Mouse (Mus musculus): ENCODE measurements at regions not wholly inside any gene's neighbourhood (a gene's known extent, or its start where the extent isn't known, plus 50 kb on each side); places are given as distances from the start of the nearest gene placed in this dataset.
"Not testable (repeated sequence)": the region's sequence is repeated elsewhere in the genome, so short reads cannot be mapped to it uniquely, and the experiment has no call there.

GRCm38 (mm10) chr2:166475624-166476023 lies 238.0 kb downstream of the Prex1 start:
- no peak for DNase-seq

DNA sequence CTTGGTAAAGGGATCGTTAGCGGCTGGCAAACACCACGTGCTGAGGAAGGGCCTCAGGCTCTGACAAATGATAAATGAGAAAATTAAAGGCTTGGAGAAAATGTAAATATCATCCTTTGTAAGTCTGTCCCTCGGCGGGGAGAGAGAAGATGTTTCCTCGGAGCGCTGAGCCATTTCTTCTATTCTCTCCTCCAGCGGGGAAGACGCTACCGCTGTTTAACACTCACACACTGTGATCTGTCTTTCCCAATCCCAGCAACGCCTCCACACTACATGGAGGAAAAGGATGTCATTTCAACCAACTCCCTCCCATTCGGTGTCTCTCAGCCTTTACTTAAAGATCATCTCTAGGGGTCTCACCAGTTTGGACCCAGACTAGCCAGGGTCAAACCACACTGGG lies 239.0 kb downstream of the Prex1 start:
- no peak for DNase-seq

DNA sequence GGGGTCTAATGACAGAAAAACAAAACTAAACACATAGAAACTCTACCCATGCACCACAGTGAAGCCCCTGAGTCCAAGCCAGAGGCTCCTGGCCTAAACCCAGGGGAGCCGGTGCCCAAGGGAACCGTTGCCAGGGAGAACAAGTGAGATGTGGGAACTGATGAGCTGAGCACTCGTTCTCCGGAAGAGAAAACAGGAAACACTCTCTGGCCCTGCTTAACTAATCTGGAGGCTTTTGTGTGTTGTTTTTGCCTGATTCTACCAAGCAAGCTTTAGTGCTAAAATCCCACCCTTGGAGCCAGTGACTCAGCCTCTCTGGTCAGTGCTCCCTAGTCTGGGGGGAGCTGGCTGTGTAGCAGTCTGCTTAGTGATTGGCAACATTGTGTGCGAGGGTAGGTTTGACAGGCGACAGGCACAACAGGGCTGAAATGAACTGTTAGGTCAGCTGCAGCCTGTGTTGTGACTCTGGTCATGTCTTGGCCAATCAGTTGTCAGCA lies 242.3 kb downstream of the Prex1 start:
- DNase-seq = no peak

GRCm38 (mm10) chr2:166469046-166469593 lies 244.5 kb downstream of the Prex1 start:
- peak; percentile 40 for DNase-seq

DNA sequence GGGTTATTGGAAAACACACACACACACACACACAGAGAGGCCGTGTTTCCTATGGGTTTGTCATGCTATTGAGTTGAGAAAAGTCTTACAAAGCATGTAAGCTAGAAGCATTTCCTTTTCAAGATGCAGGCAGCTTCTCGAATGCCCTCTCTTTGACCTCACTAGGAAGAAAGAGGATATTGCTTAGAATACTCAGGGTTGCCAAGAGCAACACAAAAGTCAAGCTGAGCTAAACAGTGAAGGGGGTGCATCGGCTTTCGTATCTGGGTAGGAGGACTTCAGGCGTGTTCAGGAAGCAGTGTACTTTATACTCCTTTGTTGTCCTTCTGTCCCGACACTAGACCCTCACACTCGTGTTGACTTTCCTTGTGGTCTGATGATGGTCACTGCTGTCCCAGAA lies 246.5 kb downstream of the Prex1 start:
- no peak for DNase-seq

DNA sequence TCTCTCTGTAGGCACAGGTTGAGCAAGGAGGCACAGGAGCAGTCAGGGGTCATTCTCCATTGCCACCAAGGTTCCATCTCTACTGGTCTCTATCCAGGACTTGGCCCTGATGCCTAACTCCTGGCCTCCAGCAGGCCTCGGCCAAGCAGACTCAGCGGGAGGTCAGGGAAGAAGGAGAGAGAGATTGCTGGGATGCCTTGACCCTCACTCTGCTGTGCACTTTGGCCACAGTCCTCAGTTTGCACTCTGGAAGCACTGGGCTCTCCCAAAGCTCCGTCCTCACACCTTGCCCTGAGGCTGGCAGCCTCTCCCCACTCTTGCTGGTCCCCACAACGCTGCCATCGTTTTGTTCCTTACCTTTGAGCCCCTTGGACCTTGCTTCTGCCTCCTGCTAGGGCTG lies 248.1 kb downstream of the Prex1 start:
- peak; percentile 26 for DNase-seq

DNA sequence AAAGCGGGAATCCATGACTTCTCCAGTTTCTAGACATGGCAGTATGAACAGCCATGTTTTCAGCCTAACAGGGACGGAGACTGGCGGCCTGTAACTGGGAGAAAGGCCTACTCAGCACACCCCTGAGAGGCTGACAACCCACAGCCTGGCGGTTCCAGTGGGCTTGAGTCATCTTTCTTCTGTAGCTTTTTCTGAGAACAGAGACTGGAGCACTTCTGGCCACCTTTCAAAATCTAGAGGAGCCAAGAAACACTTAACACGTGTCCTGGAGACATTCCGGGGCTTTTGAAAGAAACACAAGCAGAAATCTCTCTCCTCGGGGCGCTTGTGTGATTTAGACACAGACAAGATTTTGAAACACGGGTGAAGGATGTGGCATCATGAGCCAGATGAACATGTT lies 250.1 kb downstream of the Prex1 start:
- DNase-seq = peak; percentile 50

DNA sequence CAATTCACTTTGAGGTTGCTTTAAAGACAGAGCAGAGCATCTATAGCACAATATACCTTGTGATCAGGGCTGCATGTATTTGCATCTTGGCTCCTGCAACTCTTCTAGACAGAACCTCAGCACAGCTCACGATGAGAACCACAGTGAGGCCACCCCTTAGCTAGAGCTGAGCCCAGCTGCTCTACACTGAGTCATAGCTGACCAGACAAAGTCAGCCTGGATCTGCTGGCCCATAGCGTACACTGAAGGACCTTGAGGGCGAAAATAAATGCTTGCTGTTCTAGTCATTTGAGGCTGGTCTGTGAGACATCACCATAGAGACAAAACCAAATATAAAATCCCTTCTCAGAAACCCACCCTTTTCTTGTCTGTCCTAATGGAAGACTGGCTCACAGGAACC lies 251.7 kb downstream of the Prex1 start:
- DNase-seq = peak; percentile 56

- no peak for DNase-seq
These were observed 252.5 kb downstream of the Prex1 start for GRCm38 (mm10) chr2:166461103-166461502.

GRCm38 (mm10) chr2:166459955-166460354 lies 253.7 kb downstream of the Prex1 start:
- peak; percentile 55 for DNase-seq

DNA sequence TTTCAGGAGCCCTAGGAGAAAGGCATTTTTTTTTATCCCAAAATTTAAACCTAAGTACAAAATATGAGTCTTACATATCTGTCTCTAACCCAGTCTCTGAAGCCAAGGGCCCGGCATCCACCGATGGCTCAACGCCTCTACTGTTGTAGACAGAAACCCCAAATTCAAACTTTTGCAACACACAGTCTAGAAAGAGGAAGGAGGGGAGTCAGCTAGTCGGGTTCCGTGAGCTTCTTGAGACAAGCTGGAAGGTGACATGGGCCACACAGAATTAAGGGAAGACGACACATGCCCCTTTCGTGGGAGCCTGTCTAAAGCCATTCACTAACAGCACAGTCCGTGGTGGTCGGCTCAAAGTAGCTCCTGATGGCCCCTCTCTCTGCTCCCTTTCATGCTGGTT lies 254.7 kb downstream of the Prex1 start:
- no peak for DNase-seq

GRCm38 (mm10) chr2:166457381-166458172 lies 256.1 kb downstream of the Prex1 start:
- DNase-seq = no peak

- not testable (repeated sequence) for DNase-seq
These were observed 259.3 kb downstream of the Prex1 start for GRCm38 (mm10) chr2:166454160-166454888.

DNA sequence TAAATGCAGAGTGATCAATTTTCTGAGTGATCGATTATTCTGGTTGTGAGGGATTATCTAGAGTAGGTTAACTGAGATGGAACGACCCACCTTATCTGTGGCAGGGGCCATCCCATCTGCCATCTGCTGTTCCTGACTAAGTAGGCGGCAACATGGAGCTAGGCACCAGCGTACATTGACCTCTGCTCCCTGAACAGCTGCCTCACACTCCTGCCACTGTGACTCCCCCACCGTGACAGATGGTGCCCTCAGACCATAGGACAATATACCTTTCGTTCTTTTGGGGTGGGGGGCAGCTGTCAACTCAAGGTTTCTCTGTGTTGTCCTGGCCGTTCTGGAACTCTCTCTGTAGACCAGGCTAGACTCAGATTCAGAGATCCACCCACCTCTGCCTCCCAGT lies 262.7 kb downstream of the Prex1 start:
- DNase-seq = no peak

GRCm38 (mm10) chr2:166450380-166450779 lies 263.3 kb downstream of the Prex1 start:
- no peak for DNase-seq

DNA sequence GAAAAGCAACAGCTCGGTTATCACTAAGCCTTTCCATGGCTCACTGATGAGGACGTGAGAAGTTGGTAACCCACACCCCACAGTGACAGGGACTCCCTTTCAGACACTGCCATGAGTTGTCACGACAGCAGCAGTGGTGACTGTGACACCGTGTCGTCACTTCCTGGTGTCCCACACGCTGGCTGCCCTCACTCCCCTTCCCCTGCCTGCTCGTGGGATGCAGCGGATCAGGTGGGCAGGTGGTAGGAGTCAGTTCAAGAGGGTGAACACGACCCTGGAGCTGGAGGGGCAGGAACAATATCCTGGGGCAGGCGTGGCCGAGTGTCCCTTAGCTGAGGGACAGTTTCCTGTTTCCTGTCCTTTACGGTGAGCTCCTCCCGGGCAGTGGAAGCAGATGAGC lies 264.9 kb downstream of the Prex1 start:
- DNase-seq = no peak

DNA sequence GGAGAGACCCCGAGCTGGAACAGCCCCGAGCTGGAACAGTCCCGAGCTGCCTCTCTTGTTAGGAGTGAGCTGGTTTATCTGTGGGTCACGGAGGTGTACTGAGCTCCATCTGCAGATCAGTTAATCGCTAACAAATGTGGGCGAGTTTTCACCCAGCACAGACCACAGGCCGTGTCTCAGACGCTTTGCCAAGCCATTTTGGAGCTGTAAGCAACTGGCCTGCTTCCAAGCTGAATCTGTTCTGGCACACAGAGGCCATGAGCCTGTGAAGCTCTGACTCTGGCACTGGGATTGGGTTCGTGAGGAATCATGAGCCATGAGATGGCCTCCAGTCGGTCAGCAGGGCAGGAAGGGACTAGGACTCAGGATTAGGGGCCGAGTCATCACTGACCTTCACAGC lies 265.5 kb downstream of the Prex1 start:
- peak; percentile 83 for DNase-seq

- no peak for DNase-seq
These were observed 267.1 kb downstream of the Prex1 start for GRCm38 (mm10) chr2:166446536-166446935.

GRCm38 (mm10) chr2:166445824-166446223 lies 267.8 kb downstream of the Prex1 start:
- DNase-seq = not testable (repeated sequence)

DNA sequence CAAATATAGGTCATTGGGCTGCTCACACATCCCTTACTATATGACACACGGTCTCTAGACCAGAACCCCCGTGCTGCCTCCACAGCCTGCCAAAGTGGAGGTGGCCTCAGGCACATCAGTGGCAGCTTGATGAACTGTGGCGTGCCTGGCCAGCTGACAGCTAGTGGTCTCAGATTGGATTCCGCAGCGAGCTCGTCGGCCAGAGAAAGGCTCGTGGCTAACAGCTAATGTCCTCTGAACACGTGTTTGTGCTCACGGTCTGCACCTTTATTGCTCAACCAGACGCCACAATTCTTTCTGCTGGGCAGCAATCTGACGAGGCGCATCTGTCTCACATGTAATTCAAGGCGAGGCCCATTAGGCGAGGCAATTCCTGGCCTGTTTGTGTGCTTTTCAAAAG lies 270.6 kb downstream of the Prex1 start:
- no peak for DNase-seq

- peak; percentile 69 for DNase-seq
These were observed 273.5 kb downstream of the Prex1 start for GRCm38 (mm10) chr2:166439847-166440775.

GRCm38 (mm10) chr2:166438207-166438606 lies 275.4 kb downstream of the Prex1 start:
- DNase-seq = no peak
